Mouse (Mus musculus) granulocyte monocyte progenitor cell, adult 5-6 weeks (primary cell): ENCODE measurements around the gene Trp53i11. TPM values are rescaled to one million over a fixed set of nuclear protein-coding genes. Genes with fewer than 3 reads are reported as not detected.
A peak's percentile ranks its signal among the peaks of the same experiment; 100 is the strongest.

Source experiments
- ATAC-seq: replicated peaks from 2 replicates; pipeline ENCODE4 v1.8.0; 2016; ENCODE audit warnings: mild to moderate bottlenecking, moderate TSS enrichment, inconsistent platforms; ENCODE audit not compliant: poor library complexity, severe bottlenecking
- total RNA-seq, 2 experiments: library from RNA; stranded (forward) in 1 of 2; stranded (reverse) in 1 of 2; fragments of 200-712, 200-1000 nt in 1 of 2; fragments of >200 nt in 1 of 2; fragmentation: Nextera tagmentation in 1 of 2; gene quantifications; 2 replicates each; pipeline ENCODE4 v1.2.3; 2014 to 2017

The Trp53i11 gene
- total RNA-seq, 2 experiments from 2014 or later, result 0.82 to 4.5 TPM

DNA sequence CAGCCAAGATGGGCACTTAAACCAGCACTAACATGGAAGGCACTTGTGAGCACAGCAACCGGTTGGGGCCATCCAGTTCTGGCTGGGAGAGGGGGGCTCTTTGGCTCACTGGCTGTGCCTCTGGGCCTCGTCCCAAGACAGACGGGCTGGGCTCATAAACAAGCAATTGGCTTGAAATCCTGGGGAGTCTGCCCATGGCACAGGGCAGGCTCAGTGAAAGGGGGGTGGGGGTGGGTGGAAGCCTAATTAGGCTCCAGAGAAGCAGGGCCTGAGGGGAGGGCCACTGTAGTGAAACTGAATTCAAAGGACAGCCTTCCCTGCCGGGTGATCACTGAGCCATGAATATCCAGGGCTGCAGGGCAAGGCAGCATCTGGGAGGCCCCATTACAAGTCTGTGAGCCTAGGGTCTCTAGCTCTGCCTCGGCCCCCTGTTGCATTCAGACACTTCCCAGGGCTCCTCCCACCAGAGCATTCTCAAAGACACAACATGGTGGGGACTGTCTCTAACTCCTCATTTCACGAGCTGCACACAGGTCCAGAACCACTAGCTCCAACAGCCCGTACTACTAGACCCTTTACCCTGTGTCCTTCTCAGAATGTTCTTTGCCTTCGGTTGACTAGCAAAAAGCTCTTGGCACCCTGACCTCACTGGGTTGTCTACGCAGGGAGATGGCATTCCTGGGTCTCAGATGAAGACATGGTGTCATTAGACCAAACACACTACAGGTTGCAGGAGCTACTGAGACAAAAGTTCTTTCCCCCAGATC is 40.5 kb downstream of the Trp53i11 start:
- ATAC-seq, result no peak

DNA sequence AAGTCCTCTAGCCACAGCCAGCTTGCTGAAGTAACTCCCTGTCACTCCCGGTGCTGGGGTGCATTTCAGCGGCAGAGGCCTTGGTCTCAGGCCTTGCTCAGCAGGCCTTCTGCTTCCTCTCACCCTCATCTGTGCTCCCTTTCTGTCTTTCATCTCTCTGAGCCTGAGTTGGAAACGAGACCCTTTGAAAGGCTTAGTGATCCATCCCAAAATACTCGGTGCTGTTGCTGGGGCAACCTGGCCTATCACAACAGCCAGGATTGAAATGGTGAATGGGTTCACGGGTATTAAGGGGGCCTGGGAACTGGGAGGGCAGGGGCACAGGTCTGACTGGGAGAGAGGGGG is 41.1 kb downstream of the Trp53i11 start:
- ATAC-seq, result no peak

DNA sequence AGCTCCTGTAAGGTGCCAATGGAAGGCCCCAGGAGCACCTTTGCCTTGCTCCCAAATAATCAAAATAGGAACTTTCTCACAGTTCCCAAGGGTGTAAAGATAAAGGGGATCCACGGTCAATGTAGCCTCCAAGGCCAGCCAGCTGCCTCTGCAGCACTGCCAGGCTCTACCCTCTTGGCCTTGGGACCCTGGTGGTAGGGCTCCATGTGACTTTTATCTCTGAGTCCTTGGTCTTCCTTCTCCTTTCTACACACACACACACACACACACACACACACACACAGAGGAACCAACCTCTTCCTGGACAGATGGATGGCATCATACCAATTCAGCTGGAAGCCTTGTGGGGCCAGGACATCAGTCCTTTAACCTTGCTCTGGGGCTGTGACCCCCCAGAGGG is 44.8 kb downstream of the Trp53i11 start:
- ATAC-seq, result 0 out of 2 replicates have a peak, but pooled peaks have one; percentile 17

DNA sequence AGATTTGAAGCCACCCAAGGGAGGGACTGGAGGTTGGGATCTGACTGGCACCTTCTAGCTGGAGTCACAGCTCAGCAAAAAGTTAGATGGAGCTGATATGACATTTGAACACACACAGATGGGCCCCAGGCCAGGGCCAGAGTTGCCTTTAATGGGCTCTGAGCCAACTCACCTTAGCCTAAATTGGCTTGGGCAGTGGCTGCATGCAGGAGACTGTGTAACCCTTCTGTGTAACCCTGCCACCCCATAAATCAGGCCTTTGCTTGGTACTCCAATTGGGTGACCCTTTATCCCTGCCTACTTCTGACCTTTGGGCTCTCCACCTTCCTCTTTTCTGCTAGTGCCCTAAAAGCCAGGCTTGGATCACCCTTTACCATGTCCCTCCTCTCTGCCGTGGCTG is 49.7 kb downstream of the Trp53i11 start:
- no peak for ATAC-seq

DNA sequence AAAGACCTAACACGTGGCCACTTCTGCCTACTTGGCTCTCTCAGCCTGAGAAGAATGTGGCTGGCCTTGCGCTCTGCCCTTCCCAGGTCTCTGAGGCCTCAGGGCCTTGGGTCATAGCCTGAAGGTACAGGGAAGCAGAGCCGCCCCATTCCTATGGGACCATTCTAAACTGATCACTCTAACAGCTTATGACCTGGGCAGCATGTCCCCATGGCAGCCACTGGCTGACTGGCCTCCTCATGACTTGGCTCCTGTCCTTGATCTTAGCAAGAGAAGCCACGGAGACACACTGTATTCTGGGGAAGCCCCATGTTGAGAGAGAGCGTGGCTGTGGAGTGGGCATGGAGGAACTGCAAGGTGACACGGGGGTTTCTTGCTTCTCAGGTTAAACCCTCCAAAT is 51.5 kb downstream of the Trp53i11 start:
- ATAC-seq, result no peak

DNA sequence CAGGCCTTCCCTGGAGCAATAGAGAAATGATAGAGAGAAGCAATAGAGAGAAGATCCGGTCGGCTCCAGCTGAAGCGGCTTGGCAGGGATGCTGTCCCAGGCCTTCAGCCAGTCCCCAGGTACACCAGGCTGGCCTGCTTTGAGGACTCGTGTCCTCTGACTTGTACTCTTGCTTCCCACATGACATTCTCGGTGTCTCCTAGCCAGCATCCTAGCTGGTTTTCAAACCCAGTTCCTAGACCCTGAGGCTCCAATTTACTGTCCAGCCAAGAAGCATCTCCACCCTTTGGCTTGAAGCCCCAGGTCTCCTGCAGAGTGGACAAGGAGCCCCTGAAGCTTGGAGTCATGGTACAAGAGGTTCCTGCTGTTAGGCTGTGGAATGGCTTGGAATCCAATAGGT is 54.8 kb downstream of the Trp53i11 start:
- no peak for ATAC-seq

DNA sequence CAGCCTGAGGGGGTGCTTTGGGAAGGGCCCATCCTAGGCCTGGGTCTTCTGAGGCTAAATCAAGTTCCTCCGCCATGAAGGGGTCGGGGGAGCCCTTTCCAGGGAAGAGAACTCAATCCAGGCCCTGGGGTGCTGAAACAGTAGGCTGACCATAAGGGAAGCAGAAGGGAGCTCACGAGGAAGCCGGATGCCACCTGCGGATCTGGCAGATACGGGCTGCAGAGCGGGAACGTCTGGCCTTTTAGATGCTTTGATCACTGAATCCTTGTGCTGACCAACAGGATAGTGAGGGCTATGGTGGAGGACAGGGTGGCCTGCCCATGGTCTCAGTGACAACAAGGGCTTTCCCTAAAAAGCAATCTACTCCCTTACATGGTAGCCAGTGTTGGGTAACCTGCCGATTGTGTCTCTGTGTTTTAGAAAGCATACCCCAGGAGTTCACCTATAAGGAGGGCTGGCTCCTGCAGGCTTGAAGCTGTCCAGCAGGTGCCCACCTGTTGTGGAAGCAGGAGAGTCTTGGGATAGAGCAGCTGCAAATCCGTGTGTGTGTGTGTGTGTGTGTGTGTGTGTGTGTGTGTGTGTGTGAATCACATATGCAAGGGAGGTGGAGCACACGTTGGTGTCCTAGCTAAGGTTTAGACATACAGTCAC is 56.2 kb downstream of the Trp53i11 start:
- no peak for ATAC-seq

DNA sequence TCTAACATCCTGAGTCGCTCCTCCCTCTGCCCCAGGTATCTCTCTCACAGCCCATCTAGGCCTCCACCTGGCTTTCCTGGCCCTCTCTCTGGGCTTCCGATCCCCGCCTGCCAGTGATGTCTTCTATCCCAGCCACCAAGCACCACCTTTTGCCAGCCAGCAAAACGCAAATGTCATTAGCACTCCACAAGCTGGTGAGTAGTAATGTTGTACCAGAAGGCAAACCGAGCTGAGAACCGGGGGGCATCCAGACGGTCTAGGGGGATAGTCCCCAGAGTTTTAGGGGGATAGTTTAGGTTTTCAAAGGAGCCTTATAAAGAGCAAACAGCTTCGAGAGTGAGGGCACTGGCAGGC is 56.7 kb downstream of the Trp53i11 start:
- ATAC-seq, result no peak

DNA sequence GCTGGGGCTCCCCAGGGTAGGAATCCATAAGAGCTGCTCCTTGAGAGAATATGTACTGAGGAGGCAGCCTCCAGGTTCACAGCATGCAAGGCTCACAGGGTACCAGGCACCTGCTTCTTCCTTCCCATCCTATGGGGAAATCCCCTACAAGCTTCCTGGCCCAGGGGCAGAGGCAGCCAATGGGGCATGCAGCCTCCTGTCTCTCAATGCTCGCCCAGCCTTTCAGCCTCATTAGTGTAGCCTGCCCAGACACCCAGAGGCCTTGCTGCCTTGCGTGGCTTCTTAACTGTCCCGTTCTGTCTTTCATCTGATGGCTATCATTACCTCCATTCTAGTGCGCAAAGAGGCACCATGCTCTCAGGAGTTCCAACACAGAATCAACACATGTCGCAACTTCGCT is 61.7 kb downstream of the Trp53i11 start:
- no peak for ATAC-seq

DNA sequence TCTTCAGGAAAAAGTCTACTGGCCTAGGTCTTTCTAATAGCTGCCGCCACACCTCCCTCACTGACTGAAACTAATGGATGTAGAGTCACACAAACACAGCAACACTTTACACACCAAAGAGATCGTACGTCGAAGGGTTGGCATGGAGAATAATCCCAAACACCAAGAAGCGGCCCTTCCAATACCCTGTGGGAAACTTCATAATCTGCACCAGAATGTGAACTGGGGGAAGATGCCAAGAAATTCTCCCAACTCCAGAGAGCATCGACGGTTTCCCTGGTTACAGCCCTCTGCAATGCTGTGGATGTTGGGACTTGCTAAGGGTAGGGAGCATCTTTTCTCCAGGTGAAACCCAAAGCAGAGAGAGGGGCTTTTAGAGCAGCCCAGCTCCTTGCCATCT is 63.3 kb downstream of the Trp53i11 start:
- no peak for ATAC-seq

Other genes with a start within 250 kb of the Trp53i11 start
- 12.2 and 13.3 TPM in 2 replicates for gene Prdm11, start 141.4 kb upstream of the Trp53i11 start, total RNA-seq (2014; fragmentation: Nextera tagmentation)
- 3.3 and 6.1 TPM in 2 replicates for gene Prdm11, start 141.4 kb upstream of the Trp53i11 start, total RNA-seq (2017)
- 0.26 TPM in 1 of 2 replicates, not detected in the other for gene Tspan18, start 147.0 kb downstream of the Trp53i11 start, total RNA-seq (2014; fragmentation: Nextera tagmentation)
- not detected in 2 replicates for gene Tspan18, start 147.0 kb downstream of the Trp53i11 start, total RNA-seq (2017)